Mouse (Mus musculus): ENCODE data around the gene Zfp981.
"Not testable (repeated sequence)": the region's sequence is repeated elsewhere in the genome, so short reads cannot be mapped to it uniquely, and the experiment has no call there.

GRCm38 (mm10) chr4:146483571-146484280 is 18.1 kb upstream of the Zfp981 start:
- TF ChIP-seq CTCF (IDR thresholded peaks at IDR 0.05; ENCODE audit: low read depth, low read length): peak; percentile 41; the same call in 1 of the 2 replicates
- TF ChIP-seq POLR2A (IDR thresholded peaks at IDR 0.05; ENCODE audit: borderline replicate concordance, low read depth, low read length): not testable (repeated sequence)

Measured in bone marrow macrophage, adult 2 months (primary cell).